Mouse (Mus musculus): Measurements from ENCODE around the gene Olfr1393.
"Not testable (repeated sequence)": the region's sequence is repeated elsewhere in the genome, so short reads cannot be mapped to it uniquely, and the experiment has no call there.

- TF ChIP-seq CTCF (IDR thresholded peaks at IDR 0.05); POLR2A (IDR thresholded peaks at IDR 0.05; ENCODE audit: insufficient read depth, low read depth, low read length); EP300 (IDR thresholded peaks at IDR 0.05; ENCODE audit: insufficient read depth, low read depth, low read length): not testable (repeated sequence)
Observed at GRCm38 (mm10) chr11:49284982-49285381, 6.9 kb downstream of the Olfr1393 start, which contains the start of gene Olfr1392.
